Mouse (Mus musculus): ENCODE results near the gene Mios. TPM values are rescaled to one million over a fixed set of nuclear protein-coding genes. Genes with fewer than 3 reads are reported as not detected.

The Mios gene
- total RNA-seq (2021) = 10 to 100 TPM; 20.5 to 26.2 TPM
- long read RNA-seq, experiment 1, transcript Mios-201 (12 exons, 3,710 nt) = major isoform, 32 of 44 reads
- long read RNA-seq, experiment 1, partial matches to known transcripts = 2 of 44 reads
- long read RNA-seq, experiment 1, other reads (novel, unspliced or antisense) = 10 of 44 reads
- long read RNA-seq, experiment 2, transcript Mios-201 (12 exons, 3,710 nt) = major isoform, 15 of 25 reads
- long read RNA-seq, experiment 2, partial matches to known transcripts = 2 of 25 reads
- long read RNA-seq, experiment 2, other reads (novel, unspliced or antisense) = 8 of 25 reads

DNA sequence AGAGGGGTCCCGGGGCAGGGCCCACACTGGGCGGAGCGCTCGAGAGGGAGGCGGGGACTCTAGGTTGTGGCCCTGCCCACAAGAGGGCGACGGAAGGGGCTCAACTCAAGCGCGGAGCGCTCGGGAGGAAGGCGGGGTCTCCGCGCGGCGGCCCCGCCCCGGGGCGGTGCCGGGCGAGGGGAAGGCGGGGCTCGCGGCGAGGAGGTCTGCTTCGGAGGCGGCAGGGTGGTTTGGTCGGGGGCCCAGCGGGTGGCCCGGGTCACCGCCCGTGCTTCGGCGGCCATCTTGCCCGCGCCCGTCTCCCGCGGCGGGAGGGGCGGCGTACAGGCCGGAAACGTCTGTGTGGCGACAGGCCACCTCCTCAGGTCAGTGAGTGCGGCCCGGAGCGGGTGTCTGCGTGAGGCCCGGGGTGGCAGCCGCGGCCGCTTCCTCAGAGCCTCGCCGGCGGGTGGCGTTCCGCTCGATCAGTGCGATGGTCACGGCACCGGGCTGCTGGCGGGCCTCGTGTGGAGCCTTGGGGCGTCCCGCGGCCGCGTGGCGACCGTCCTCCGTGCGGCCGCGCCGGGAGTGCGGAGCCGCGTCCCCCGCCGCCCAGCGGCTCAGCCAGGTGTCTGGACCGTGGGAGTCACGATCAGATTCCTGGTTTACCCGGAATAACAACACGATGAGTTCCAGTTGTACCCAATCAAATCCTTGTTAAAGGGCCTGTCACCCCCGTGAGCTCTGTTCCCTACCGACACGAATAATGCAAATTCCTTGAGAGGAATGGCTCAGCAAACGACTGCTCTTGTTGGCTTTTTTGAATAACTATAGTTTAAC lies at the start of gene Mios:
Gene Mios, plus strand, starts transcription at position 176 of the 819 bp plus-strand sequence.
- peak; percentile 33 for TF ChIP-seq CTCF (IDR thresholded peaks at IDR 0.05)
- Histone ChIP-seq H3K27ac (peak within 1 kb of the TSS; percentile 94), H3K4me3 (peak within 1 kb of the TSS; percentile 86)
- intact Hi-C loops (cut with DNase I) = loop anchor here (1.0 to 5.0 kb wide), 2 partner anchors 50 to 303 kb away; partner anchors contain the start of genes Gm45062, Rpa3 and Umad1
- peak; percentile 78 to 87 for DNase-seq (ENCODE audit: extremely low spot score in 1 of 2, low spot score in 2 of 2)

- TF ChIP-seq CTCF (IDR thresholded peaks at IDR 0.05) = no peak
- intact Hi-C loops (cut with DNase I) = no loop called here
- Histone ChIP-seq H3K27ac (no peak overlapping the region), H3K4me3 (no peak overlapping the region)
- DNase-seq (ENCODE audit: extremely low spot score in 1 of 2, low spot score in 2 of 2) = no peak
Measured at GRCm38 (mm10) chr6:8160001-8160400, 49.0 kb upstream of the Mios start.

- H3K27ac ChIP-seq = no peak overlapping the region
- no peak for TF ChIP-seq CTCF (IDR thresholded peaks at IDR 0.05)
- DNase-seq (ENCODE audit: extremely low spot score in 1 of 2, low spot score in 2 of 2) = no peak
- intact Hi-C loops (cut with DNase I) = no loop called here
- no peak overlapping the region for H3K4me3 ChIP-seq
Measured at GRCm38 (mm10) chr6:8164741-8165140, 44.3 kb upstream of the Mios start.

GRCm38 (mm10) chr6:8172101-8172500 lies 36.9 kb upstream of the Mios start:
- TF ChIP-seq CTCF (IDR thresholded peaks at IDR 0.05) = no peak

DNA sequence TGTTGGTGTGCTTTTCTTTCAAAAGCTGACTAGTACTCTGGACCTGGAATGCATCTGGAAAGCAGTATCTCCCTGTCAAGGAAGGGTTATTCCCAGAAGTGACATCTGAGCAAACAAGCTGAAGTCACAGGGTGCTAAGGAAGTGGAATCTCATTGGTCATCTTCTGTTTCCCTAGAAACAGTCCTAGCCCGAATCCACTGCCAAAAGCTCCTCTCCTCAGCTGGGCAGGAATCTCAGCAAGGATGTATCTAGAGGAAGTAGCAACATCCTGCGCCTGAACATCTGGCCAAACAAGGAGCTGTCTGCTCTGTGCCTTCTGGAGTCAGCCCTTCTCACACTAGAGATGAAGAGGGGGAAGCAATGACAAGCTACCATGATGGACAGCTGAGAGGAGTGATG lies 35.0 kb upstream of the Mios start:
- Histone ChIP-seq H3K27ac (no peak overlapping the region), H3K4me3 (no peak overlapping the region)
- no peak for DNase-seq (ENCODE audit: extremely low spot score in 1 of 2, low spot score in 2 of 2)
- TF ChIP-seq CTCF (IDR thresholded peaks at IDR 0.05) = no peak
- intact Hi-C loops (cut with DNase I) = no loop called here

More at GRCm38 (mm10) chr6:8172101-8172500, 36.9 kb upstream of the Mios start:
- intact Hi-C loops (cut with DNase I) = no loop called here
- Histone ChIP-seq H3K4me3 (no peak overlapping the region), H3K27ac (no peak overlapping the region)
- no peak for DNase-seq (ENCODE audit: extremely low spot score in 1 of 2, low spot score in 2 of 2)

GRCm38 (mm10) chr6:8175346-8175745 lies 33.7 kb upstream of the Mios start:
- no peak for TF ChIP-seq CTCF (IDR thresholded peaks at IDR 0.05)
- intact Hi-C loops (cut with DNase I) = loop anchor here (5.0 kb wide), 2 partner anchors 48 to 323 kb away; no protein-coding TSS in a partner anchor
- no peak for DNase-seq (ENCODE audit: extremely low spot score in 1 of 2, low spot score in 2 of 2)

GRCm38 (mm10) chr6:8176116-8176515 lies 32.9 kb upstream of the Mios start:
- no peak for TF ChIP-seq CTCF (IDR thresholded peaks at IDR 0.05)
- intact Hi-C loops (cut with DNase I) = loop anchor here (5.0 kb wide), 2 partner anchors 49 to 324 kb away; no protein-coding TSS in a partner anchor
- Histone ChIP-seq H3K4me3 (no peak overlapping the region), H3K27ac (no peak overlapping the region)
- no peak for DNase-seq (ENCODE audit: extremely low spot score in 1 of 2, low spot score in 2 of 2)

More at GRCm38 (mm10) chr6:8175346-8175745, 33.7 kb upstream of the Mios start:
- Histone ChIP-seq H3K4me3 (no peak overlapping the region), H3K27ac (no peak overlapping the region)

GRCm38 (mm10) chr6:8178397-8178941 lies 30.6 kb upstream of the Mios start:
- intact Hi-C loops (cut with DNase I) = loop anchor here (5.0 kb wide), 2 partner anchors 51 to 326 kb away; no protein-coding TSS in a partner anchor

DNA sequence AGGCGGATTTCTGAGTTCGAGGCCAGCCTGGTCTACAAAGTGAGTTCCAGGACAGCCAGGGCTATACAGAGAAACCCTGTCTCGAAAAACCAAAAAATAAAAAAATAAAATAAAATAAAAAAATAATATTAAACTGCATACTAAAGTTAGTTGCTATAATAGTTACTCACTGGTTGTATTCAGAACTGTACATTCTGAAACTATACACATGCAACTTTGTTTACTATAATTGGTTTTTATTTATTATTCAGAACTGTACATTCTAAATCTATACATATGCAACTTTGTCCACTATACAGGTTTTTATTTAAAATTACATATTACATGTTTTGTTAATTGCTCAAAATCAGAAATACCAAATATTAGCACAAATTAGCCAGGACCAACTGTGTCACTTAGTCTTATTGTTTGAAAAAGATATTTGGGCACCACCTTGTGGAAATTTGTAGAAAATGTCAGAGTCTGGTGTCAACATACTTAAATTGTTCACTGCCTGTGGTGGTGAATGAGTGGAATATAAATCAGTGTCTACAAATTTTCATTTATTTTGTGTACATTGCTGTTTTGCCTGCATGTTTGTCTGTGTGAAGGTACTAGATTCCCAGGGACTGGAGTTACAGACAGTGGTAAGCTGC lies 20.3 kb upstream of the Mios start:
- no peak overlapping the region for H3K4me3 ChIP-seq
- TF ChIP-seq CTCF (IDR thresholded peaks at IDR 0.05) = peak; percentile 64
- DNase-seq (ENCODE audit: extremely low spot score in 1 of 2, low spot score in 2 of 2) = no peak
- intact Hi-C loops (cut with DNase I) = loop anchor here (1.0 to 2.0 kb wide), 2 partner anchors 120 to 455 kb away; no protein-coding TSS in a partner anchor
- no peak overlapping the region for H3K27ac ChIP-seq

More at GRCm38 (mm10) chr6:8178397-8178941, 30.6 kb upstream of the Mios start:
- Histone ChIP-seq H3K27ac (no peak overlapping the region; the same call in 1 of the 2 replicates), H3K4me3 (peak overlapping the region; percentile 17; the same call in 1 of the 2 replicates)
- DNase-seq (ENCODE audit: extremely low spot score in 1 of 2, low spot score in 2 of 2) = no peak
- no peak for TF ChIP-seq CTCF (IDR thresholded peaks at IDR 0.05)

DNA sequence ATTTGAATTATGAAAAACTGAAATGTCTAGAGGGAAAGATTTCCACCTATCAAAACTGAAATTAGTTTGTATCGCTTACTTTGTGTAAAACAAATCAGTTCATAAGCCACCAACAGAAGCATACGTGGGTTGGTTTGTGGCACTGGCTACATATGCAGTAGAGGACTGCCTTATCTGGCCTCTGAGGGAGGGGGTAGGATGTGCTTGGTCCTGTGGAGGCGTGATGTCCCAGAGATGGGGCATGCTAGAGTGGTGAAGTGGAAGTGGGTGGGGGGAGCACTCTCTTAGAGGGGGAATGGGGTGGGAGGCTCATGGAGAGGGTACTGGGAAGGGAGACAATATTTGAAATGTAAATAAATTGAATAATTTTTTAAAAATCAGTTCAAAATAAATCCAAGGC lies 19.1 kb upstream of the Mios start:
- intact Hi-C loops (cut with DNase I) = loop anchor here (1.0 to 2.0 kb wide), 2 partner anchors 121 to 457 kb away; no protein-coding TSS in a partner anchor
- Histone ChIP-seq H3K27ac (no peak overlapping the region), H3K4me3 (no peak overlapping the region)
- DNase-seq (ENCODE audit: extremely low spot score in 1 of 2, low spot score in 2 of 2) = no peak
- TF ChIP-seq CTCF (IDR thresholded peaks at IDR 0.05) = no peak

- intact Hi-C loops (cut with DNase I) = no loop called here
- no peak for TF ChIP-seq CTCF (IDR thresholded peaks at IDR 0.05)
- H3K4me3 ChIP-seq = no peak within 1 kb of the TSS
- DNase-seq (ENCODE audit: extremely low spot score in 1 of 2, low spot score in 2 of 2) = no peak
- H3K27ac ChIP-seq = no peak within 1 kb of the TSS
Measured at GRCm38 (mm10) chr6:8192517-8192916, 16.5 kb upstream of the Mios start, which contains the start of gene Col28a1. TSS of gene Col28a1 (minus strand) at chr6:8192617.

All from left cerebral cortex, adult 2 months (tissue).